Mouse (Mus musculus): Measurements from ENCODE around the gene Btn1a1. TPM values are rescaled to one million over a fixed set of nuclear protein-coding genes. Genes with fewer than 3 reads are reported as not detected.
A peak's percentile ranks its signal among the peaks of the same experiment; 100 is the strongest.

The Btn1a1 gene
- polyA plus RNA-seq, 1 experiment from 2014 or later: 0.14 TPM

GRCm38 (mm10) chr13:23433801-23434200, 31.9 kb downstream of the Btn1a1 start:
- Histone ChIP-seq H3K36me3 (ENCODE audit: insufficient read depth, low read length) (no peaks in the 10 kb centered on the region), H3K9ac (replicated peaks; ENCODE audit: low read depth) (no peak overlapping the region), H3K4me2 (replicated peaks; ENCODE audit: low read depth, low read length) (no peak overlapping the region), H3K9me3 (ENCODE audit: low read length) (no peaks in the 10 kb centered on the region), H3K4me3 (ENCODE audit: low read depth, low read length) (no peak overlapping the region), H3K27ac (ENCODE audit: low read length) (no peak overlapping the region), H3K4me1 (ENCODE audit: insufficient read depth, low read depth, low read length) (peaks cover 7% of the 10 kb centered on the region; the same call in 1 of the 2 replicates), H3K27me3 (replicated peaks; ENCODE audit: insufficient read depth, low read length) (no peaks in the 10 kb centered on the region)
- ATAC-seq: no peak
- no peak for DNase-seq (ENCODE audit: low spot score)
- WGBS: 57% methylated on average over 5 of the region's 5 CpGs
- TF ChIP-seq EP300 (IDR thresholded peaks at IDR 0.05) (no peak), CTCF (IDR thresholded peaks at IDR 0.05) (no peak)

GRCm38 (mm10) chr13:23433206-23433605, 32.5 kb downstream of the Btn1a1 start:
- peak overlapping the region; percentile 65 for H3K4me2 ChIP-seq (replicated peaks; ENCODE audit: low read depth, low read length)
- TF ChIP-seq EP300 (IDR thresholded peaks at IDR 0.05): no peak
- no peak for TF ChIP-seq CTCF (IDR thresholded peaks at IDR 0.05)
- ATAC-seq: no peak
- no peaks in the 10 kb centered on the region for H3K9me3 ChIP-seq (ENCODE audit: low read length)
- H3K4me1 ChIP-seq (ENCODE audit: insufficient read depth, low read depth, low read length): peaks cover 7% of the 10 kb centered on the region; the same call in 1 of the 2 replicates
- no peak for DNase-seq (ENCODE audit: low spot score)
- H3K9ac ChIP-seq (replicated peaks; ENCODE audit: low read depth): no peak overlapping the region
- H3K27ac ChIP-seq (ENCODE audit: low read length): peak overlapping the region; percentile 91
- H3K27me3 ChIP-seq (replicated peaks; ENCODE audit: insufficient read depth, low read length): no peaks in the 10 kb centered on the region
- 5% methylated on average over 5 of the region's 5 CpGs for WGBS
- no peaks in the 10 kb centered on the region for H3K36me3 ChIP-seq (ENCODE audit: insufficient read depth, low read length)
- peak overlapping the region; percentile 50 for H3K4me3 ChIP-seq (ENCODE audit: low read depth, low read length)

- H3K9me3 ChIP-seq (ENCODE audit: low read length): no peaks in the 10 kb centered on the region
- H3K36me3 ChIP-seq (ENCODE audit: insufficient read depth, low read length): no peaks in the 10 kb centered on the region
- peak; percentile 92 for ATAC-seq
- 0 out of 2 replicates have a peak overlapping the region, but pooled peaks have one; percentile 37 for H3K9ac ChIP-seq (replicated peaks; ENCODE audit: low read depth)
- TF ChIP-seq CTCF (IDR thresholded peaks at IDR 0.05): peak; percentile 97
- TF ChIP-seq EP300 (IDR thresholded peaks at IDR 0.05): no peak; the same call in 1 of the 2 replicates
- WGBS: under 1% methylated on average over 28 of the region's 28 CpGs
- peak overlapping the region; percentile 65 for H3K4me2 ChIP-seq (replicated peaks; ENCODE audit: low read depth, low read length)
- peak overlapping the region; percentile 91 for H3K27ac ChIP-seq (ENCODE audit: low read length)
- no peaks in the 10 kb centered on the region for H3K27me3 ChIP-seq (replicated peaks; ENCODE audit: insufficient read depth, low read length)
- DNase-seq (ENCODE audit: low spot score): peak; percentile 99
- peak overlapping the region; percentile 50 for H3K4me3 ChIP-seq (ENCODE audit: low read depth, low read length)
- H3K4me1 ChIP-seq (ENCODE audit: insufficient read depth, low read depth, low read length): peaks cover 7% of the 10 kb centered on the region; the same call in 1 of the 2 replicates
Observed at GRCm38 (mm10) chr13:23432562-23433201, 33.0 kb downstream of the Btn1a1 start.

GRCm38 (mm10) chr13:23431351-23431771, 34.3 kb downstream of the Btn1a1 start:
- Histone ChIP-seq H3K9ac (replicated peaks; ENCODE audit: low read depth) (peak overlapping the region; percentile 37), H3K36me3 (ENCODE audit: insufficient read depth, low read length) (no peaks in the 10 kb centered on the region), H3K27me3 (replicated peaks; ENCODE audit: insufficient read depth, low read length) (no peaks in the 10 kb centered on the region), H3K4me2 (replicated peaks; ENCODE audit: low read depth, low read length) (peak overlapping the region; percentile 65), H3K4me1 (ENCODE audit: insufficient read depth, low read depth, low read length) (peaks cover 7% of the 10 kb centered on the region; the same call in 1 of the 2 replicates), H3K4me3 (ENCODE audit: low read depth, low read length) (peak overlapping the region; percentile 50), H3K9me3 (ENCODE audit: low read length) (no peaks in the 10 kb centered on the region), H3K27ac (ENCODE audit: low read length) (peak overlapping the region; percentile 91)
- DNase-seq (ENCODE audit: low spot score): peak; percentile 91
- WGBS: under 1% methylated on average over 15 of the region's 15 CpGs
- ATAC-seq: peak; percentile 67
- TF ChIP-seq CTCF (IDR thresholded peaks at IDR 0.05): no peak
- peak; percentile 80 for TF ChIP-seq EP300 (IDR thresholded peaks at IDR 0.05)

- DNase-seq (ENCODE audit: low spot score) (peak; percentile 94), ATAC-seq (peak; percentile 63)
- Histone ChIP-seq H3K4me1 (ENCODE audit: insufficient read depth, low read depth, low read length) (peaks cover 5% of the 10 kb centered on the region; the same call in 1 of the 2 replicates), H3K4me2 (replicated peaks; ENCODE audit: low read depth, low read length) (peak overlapping the region; percentile 65), H3K27me3 (replicated peaks; ENCODE audit: insufficient read depth, low read length) (no peaks in the 10 kb centered on the region), H3K36me3 (ENCODE audit: insufficient read depth, low read length) (no peaks in the 10 kb centered on the region), H3K4me3 (ENCODE audit: low read depth, low read length) (peak overlapping the region; percentile 50), H3K9ac (replicated peaks; ENCODE audit: low read depth) (peak overlapping the region; percentile 36), H3K9me3 (ENCODE audit: low read length) (no peaks in the 10 kb centered on the region), H3K27ac (ENCODE audit: low read length) (peak overlapping the region; percentile 91)
- peak; percentile 75 for TF ChIP-seq CTCF (IDR thresholded peaks at IDR 0.05)
- no peak for TF ChIP-seq EP300 (IDR thresholded peaks at IDR 0.05)
- WGBS: 0% methylated on average over 17 of the region's 17 CpGs
Observed at GRCm38 (mm10) chr13:23430734-23431133, 35.0 kb downstream of the Btn1a1 start.

GRCm38 (mm10) chr13:23429771-23430380, 35.8 kb downstream of the Btn1a1 start:
- DNase-seq (ENCODE audit: low spot score): no peak
- no peak overlapping the region for H3K27ac ChIP-seq (ENCODE audit: low read length)
- H3K27me3 ChIP-seq (replicated peaks; ENCODE audit: insufficient read depth, low read length): no peaks in the 10 kb centered on the region
- H3K4me3 ChIP-seq (ENCODE audit: low read depth, low read length): peak overlapping the region; percentile 50
- H3K9ac ChIP-seq (replicated peaks; ENCODE audit: low read depth): peak overlapping the region; percentile 24; the same call in 1 of the 2 replicates
- peaks cover 3% of the 10 kb centered on the region; the same call in 1 of the 2 replicates for H3K4me1 ChIP-seq (ENCODE audit: insufficient read depth, low read depth, low read length)
- TF ChIP-seq EP300 (IDR thresholded peaks at IDR 0.05) (no peak), CTCF (IDR thresholded peaks at IDR 0.05) (no peak)
- WGBS: 27% methylated on average over 10 of the region's 10 CpGs
- ATAC-seq: no peak
- no peaks in the 10 kb centered on the region for H3K9me3 ChIP-seq (ENCODE audit: low read length)
- no peaks in the 10 kb centered on the region for H3K36me3 ChIP-seq (ENCODE audit: insufficient read depth, low read length)
- peak overlapping the region; percentile 65 for H3K4me2 ChIP-seq (replicated peaks; ENCODE audit: low read depth, low read length)

Data from lung, postnatal 0 days (tissue).